Mouse (Mus musculus) thymus, postnatal 4 days (tissue): ENCODE data around the gene Tppp2.

Source experiments
- DNase-seq: peaks from one replicate; pipeline ENCODE4 v3.0.0; 2021

Tppp2 gene

DNA sequence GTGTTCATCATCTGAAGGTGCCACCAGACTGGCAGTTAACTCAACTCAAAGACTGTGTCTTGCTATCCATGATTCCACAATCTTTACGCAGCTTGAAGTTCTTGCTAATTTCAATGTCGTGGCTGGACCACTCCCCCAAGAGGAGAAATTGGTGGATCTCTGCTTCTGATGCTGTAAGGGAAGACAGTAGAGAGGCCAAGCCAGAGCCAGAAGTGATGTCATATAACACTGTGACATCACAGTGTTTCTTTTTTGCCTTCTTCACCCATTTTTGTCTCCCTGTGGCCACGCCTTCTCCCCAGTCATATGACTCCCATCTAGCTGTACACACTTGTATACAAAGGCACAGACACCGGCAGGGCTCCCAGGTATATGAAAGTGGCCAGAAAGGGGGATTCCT lies at the start of gene Tppp2:
TSS of gene Tppp2 (plus strand) at position 301 of the 400 bp plus-strand sequence.
- no peak for DNase-seq

DNA sequence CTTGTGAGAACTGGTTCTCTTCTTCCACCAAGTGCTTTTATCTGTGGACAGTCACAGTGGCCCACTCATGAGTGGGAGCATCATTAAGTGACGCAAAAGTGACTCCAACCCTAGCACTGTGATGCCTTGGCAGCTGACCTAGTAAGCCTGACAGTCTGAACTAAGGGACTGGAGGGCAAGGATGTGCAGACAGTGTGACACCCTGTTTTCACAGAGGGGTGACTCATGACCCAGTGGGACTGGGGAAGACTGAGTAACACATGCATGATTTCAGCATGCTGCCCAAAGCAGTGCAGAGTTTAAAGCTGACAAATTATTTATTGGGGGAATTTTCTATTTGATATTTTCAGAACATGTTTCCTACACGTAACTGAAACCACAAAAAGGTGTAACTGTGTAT lies 47.5 kb upstream of the Tppp2 start:
- DNase-seq: no peak

DNA sequence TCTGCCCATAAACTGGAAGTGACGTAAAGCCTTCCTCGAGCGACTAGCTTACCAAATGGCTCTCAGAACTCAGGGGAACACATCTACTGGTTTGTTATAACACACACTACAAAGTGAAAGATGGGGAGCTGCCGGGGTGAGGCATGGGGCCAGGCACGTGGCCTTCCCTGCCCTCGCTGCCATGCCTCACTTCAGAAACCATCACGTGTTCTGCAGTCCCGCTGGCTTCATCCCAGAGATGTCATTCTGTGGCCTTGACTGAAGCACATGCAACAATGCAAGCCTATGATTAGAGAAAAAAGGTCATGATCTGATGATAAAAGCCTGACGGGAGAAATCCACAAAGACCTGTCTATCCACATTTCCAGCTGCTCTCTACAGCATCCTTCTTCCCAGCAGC lies 46.5 kb upstream of the Tppp2 start:
- DNase-seq: no peak

DNA sequence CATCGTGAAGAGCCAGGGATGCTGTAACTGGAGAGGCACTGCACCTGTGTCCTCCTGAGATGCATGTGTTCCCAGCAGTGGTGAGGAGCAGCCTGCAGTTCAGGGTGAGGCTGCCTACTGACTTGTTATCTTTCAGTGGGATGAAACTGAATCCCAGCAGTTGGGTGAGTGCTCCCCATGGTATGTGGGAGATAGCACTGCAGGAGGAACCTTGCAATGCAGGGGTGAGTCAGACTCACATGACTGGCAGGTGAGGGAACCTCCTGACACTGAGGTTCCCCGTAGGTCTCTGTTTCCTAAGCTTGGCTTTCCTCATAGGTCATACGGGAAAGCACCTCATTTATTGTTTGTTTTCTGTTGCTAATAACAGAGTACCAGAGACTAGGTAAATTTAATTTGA lies 40.7 kb upstream of the Tppp2 start:
- no peak for DNase-seq

DNA sequence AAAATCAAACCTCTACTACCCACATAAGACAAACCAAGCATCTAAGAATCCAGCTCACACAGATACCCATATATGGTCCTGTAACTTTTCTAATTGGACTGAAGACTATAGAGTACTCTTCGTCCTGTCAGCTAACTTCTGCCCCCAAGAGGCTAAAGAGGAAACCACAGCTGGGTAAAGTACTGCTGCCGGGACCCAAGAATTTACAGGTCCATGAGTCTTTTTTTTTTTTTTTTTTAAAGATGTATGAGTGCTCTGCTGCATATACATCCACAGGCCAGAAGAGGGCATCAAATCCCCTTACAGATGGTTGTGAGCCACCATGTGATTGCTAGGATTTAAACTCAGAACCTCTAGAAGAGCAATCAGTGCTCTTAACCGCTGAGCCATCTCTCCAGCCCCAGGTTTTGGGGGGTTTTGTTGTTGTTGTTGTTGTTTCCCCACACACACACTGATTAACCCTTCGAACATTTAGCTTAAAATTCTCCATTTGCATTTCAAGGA lies 34.6 kb upstream of the Tppp2 start:
- DNase-seq: peak; percentile 85

DNA sequence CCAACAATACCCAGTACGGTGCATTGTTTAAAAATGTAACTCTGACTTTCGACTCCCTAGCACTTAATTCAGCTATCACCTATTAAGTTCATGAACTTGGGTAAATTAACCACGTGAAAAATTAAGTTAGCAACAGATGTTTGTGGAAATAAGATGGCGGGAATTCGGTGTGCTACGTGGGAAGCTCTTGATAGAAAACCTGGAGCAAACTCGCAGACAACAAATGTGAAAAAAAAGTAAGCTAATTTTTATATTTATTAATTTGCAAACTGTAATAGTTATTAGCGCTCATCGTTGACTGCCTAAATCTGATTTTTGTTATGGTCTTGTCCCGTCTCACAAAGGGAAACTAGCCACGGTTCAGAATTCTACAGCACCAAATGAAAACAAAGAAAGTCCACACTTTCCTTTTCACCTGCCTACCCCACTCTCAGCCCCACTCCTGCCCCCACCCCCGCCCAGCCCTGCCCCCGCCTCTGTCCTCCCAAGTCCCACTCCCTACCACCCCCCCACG lies 34.1 kb upstream of the Tppp2 start:
- DNase-seq: no peak

DNA sequence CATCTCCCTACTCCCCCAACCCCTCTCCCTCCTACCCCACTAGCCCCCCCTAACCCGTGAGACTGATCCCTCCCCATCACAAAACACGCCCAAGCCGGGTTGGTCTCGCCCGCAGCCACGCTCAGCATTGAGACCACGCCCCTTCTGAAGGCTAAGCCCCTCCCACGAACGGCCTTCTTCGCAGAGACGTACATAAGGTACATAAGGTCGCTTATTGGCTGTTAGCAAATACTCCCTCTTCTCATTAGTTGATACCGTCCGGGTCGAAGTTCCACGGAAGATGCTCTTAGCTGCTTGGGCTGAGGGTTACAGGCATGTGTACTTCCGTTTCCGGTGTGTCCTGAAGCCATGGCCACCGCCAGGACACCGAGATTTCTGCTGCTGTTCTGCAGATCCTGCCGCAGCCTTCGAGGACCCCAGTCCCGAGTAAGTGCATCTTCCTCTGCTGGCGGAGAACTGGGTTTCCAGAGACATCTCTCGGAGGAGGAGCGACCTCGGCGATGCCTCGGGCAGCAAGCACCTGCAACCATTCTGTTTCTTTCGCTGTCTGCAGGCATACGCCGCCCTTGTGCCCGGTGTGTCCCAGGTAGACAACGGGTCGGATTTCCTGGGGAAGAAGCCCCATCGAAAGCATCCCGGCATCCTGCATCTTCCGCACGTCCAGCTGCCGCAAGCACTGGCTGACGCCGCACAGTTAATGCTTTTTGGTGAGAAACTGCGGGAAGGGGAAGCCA lies 33.5 kb upstream of the Tppp2 start, which contains the start of gene Mettl17:
TSS of gene Mettl17 (plus strand) at position 245 of the 734 bp plus-strand sequence.
- peak; percentile 97 for DNase-seq

DNA sequence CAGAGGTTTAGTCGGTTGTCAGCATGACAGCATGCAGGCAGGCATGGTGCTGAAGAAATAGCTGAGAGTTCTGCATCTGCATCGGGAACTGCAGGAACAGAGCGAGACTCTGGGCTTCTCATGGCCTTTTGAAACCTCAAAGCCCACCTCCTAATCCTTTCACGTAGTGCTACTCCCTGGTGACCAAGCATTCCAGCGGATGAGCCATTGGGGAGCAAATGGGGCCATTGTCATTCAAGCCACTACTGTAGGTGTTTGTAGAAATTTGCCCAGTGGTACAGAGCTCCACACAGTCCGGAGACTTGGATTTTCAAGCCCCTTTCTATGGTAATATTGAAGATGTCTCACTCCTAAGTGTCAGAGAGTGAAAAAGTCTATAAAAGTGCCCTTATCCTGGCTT lies 32.2 kb upstream of the Tppp2 start:
- DNase-seq: no peak

DNA sequence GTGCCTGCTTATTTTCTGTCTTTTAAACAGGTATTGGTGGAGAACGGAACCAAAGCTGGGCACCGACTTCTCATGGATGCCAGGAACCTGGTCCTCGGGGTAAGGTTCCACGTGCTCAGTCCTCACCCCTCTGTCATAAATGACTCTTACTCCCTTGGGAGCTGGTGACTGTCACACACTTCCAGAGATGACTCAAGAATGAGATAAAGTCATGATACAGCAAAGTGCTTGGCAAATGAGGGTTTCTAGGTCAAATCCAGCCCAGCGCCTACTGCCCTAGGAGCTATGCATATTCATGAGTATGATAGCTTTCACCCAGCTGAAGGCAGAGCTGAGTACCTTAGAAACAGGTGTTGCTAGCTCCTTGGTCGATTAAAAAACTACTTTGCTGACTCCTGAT lies 28.4 kb upstream of the Tppp2 start:
- no peak for DNase-seq

DNA sequence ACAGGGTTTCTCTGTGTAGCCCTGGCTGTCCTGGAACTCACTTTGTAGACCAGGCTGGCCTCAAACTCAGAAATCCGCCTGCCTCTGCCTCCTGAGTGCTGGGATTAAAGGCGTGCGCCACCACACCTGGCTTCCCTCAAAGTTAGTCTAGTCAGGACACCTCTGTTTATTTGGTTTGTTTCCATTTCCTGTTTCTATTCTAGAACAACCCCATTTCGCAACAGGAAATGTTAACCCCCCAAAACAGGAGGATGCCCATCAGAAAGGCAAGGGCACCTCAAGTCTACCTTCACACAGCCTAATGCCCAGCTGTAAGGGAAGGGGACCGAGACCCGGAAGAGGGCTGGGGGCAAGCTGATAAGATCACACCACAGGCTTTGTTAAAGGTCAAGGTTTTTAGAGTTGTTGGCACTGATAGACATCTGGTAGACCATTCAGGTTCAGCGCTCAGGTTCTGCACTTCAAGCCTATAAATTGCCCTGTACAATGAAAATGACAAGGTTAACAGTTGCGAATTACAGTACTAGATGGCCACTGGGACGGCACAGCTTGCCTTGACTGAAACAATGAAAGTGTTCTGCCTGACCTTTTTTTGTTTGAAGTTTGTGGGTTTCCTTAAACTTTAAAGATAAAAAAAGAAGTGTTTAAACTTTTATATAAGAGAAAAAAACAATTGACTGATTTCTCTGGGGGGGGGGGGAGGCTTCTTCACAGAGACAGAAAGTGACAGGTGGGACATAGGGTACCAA lies 25.9 kb upstream of the Tppp2 start, which contains the start of gene Slc39a2:
TSS of gene Slc39a2 (plus strand) at position 699 of the 749 bp plus-strand sequence.
- no peak for DNase-seq

DNA sequence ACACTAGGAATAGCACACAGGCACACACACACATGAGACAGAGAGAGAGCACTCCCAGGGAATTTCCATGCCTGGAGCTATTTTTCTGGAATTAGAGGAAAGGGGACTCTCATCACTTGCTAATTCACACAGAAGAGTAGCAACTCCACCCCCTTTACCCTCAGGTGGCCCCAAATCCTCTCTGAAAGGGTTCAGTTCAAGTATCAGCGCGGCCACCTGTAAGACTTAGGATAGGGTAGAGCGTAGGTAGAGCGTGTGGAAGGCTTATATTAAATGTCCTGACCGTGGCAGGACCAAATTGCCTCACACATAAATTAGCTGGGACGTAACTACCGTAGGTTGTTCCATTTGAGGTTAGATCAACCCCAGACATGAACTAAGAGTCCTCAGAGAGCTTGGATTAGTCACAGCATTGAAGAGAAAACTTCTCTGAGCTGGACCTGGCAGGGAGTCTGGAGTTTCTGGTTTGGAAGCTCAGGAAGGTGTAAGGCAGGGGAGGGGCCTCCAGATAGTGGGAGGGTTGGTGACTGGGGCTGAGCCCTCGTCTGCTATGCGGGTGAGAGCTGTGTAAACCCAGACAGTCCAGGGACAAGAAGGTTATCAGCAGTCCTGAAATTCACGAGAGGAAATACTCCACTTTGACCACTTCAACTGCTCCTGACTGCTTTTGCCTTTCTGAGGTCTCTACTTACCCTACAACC lies 25.0 kb upstream of the Tppp2 start:
- DNase-seq: no peak

DNA sequence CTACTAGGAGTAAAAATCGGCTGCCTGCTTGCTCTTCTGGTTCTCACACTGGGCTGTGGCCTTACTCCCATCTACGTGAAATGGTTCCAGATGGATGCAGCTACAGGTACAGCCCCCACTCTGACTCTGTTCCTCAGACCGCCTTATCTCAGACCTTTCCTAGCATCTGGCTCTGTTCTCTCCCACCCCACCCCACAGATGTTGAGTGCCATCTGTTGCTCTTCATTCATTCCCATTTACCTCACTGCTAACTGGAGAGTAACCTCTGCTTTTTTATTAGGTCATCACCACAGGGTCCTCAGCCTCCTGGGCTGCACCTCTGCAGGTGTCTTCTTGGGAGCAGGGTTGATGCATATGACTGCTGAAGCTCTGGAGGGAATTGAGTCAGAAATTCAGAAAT lies 24.4 kb upstream of the Tppp2 start:
- no peak for DNase-seq

DNA sequence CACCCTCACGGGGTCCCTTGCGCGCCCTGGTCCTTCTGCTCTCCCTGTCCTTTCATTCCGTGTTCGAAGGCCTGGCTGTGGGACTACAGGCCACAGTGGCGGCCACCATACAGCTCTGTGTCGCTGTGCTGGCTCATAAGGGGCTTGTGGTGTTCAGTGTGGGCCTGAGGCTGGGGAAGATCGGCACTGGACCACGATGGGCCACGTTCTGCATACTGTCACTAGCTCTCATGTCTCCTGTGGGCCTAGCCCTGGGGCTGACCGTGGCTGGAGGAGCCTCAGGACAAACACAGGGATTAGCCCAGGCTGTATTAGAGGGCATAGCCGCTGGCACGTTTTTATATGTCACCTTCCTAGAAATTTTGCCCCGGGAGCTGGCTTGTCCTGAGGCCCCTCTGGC lies 23.2 kb upstream of the Tppp2 start:
- DNase-seq: no peak

DNA sequence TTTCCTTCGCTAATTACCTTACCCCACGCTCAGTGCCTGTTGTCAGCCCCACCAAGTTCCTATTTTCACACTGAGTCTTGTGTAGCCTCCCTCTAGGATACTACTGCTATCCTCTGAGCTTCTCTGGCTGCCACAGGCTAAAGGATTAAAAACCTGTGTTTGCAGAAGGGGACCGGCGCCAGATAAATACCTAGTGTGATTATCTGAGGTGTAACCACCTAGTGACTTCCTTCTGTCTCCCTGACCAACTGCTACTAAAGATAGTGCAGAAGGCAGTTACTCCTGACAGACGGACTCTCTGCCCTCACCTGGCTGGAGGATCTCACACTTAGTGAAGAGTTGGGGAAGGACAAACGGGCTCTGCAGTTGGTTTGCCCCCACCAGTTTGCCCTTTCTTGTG lies 22.2 kb upstream of the Tppp2 start:
- no peak for DNase-seq

DNA sequence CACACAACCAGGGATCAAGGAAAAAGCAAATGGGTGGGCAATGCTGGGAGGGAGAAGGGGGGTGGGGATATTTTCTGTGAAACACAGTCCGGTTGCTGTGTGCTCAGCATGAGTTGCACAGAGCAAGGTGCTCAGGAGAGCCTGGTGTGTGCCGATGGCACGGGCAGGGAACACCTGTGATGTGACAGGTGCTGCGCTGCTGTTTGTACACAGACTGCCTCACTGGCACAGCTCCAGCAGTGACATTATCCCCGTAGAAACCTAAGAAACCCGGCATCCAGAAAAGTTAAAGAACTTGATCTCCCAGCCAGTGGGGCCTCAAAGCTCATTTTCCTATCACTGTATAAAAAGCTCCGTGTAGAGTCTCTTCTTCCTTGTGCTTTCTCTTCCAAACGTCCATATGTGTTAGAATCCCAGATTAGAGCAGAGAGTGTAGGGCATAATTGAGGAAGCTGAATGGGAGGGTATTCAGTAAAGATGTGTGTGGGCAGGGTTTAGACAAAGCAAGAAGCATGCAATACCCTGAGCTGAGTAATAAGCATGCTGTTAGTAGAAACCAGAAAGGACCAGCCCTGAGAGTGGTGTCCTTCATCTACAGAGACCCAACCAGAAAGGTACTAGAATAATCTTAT lies 21.6 kb upstream of the Tppp2 start:
- DNase-seq: no peak

DNA sequence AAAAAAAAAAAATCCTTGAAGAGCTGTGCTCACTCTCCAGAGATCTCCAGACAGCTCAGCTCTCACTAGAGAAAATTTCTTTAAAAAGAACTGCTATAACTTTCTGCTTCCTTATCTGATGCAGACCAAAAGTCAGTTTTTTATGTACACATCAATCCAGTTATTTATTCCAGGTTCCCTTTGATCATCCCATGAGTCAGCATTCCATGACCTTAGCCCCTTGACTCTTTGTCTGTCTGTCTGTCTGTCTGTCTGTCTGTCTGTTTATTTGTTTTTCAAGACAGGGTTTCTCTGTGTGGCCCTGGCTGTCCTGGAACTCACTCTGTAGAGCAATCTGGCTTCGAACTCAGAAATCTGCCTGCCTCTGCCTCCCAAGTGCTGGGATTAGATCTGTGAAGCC lies 18.9 kb upstream of the Tppp2 start:
- DNase-seq: no peak

DNA sequence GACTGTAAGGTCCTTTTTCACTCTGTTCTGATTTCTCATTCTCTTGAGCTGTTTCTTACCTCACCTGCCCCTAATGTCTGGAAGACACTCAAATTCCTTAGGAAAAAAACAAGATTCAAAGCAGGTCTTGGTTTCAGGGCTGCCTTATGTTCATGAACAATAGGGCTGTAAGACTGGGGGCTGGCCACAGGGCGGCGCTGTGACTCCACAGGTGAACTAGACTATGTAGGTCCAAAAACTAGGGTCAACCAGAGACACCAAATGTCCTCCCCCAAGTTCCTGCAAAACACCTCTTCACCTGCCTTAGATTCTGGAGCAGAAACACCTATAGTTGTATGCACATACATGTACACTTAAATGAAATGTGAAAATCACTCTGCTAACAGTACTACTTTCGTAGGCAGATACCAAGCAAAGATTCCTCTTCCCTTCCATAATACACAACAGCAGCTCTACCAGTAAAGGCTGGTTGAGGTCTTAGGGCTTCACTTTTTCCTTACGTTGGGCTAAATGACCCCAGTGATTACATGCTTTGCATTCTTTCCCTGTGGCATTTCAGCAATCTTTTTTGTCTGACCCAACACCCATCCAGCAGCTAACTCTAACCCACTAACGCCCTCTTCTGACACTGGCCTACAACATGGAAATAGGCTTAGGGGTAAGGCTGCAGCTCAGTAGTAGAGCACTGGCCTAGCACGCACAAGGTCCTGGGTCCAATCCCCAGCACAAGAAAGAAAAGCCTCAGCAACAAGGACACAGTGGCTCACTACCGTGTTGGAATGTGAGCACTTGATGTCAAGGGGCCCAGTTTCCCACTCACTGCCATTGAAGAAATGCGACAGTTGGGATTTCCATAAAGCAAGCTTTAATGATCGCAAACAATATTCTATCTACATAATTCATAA lies 15.2 kb upstream of the Tppp2 start:
- peak; percentile 94 for DNase-seq

DNA sequence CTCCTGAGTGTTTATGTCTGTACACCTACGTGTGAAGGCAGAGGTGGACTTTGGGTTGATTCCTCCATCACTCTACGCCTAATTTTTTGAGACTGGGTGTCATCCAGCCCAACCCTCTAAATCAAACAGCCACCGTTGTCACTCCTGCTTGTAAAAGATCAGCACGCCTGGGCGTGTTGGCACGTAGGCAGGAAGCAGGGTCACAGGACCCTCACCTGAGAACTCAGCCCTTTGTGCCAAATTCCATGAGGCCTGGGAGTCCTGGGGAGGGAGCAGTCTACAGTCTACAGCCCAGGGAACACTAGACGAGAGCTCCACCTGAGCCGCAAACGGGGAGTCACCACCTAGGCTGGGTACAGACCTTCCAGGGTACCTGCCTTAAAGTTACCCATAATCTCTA lies 14.4 kb upstream of the Tppp2 start:
- DNase-seq: no peak

DNA sequence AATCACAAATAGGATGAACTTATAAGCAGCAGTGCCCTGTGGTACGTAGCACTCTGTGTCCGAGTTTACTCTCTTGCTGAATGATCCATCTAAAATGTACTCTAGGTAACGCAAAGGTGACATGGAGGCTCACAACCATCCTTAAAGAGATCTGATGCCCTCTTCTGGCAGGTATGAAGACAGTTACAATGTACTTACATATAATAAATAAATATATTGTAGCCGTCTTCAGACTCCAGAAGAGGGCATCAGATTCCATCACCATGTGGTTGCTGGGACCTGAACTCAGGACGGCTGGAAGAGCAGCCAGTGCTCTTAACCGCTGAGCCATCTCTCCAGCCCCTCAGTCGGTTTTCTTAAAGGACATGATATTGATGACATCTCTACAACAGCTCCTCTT lies 13.5 kb upstream of the Tppp2 start:
- DNase-seq: no peak

DNA sequence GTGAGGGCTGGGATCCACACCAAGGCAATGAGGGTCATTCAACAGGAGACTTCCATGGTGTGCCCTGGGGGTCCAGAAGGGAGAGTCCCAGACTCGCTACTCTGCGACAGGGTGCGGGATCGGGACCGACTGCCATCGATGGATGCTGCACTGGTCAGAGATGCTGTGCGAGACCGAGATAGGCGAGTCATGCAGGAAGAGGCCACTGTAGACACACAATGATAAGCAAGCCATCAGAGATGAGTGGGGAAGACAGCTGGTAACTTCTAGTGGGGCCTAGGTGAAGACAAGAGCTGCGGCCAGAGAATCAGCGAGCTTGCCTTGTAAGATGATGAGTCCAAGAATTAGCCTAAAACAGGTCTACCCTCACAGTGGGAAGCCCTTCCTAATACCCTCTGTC lies 12.1 kb upstream of the Tppp2 start:
- no peak for DNase-seq

DNA sequence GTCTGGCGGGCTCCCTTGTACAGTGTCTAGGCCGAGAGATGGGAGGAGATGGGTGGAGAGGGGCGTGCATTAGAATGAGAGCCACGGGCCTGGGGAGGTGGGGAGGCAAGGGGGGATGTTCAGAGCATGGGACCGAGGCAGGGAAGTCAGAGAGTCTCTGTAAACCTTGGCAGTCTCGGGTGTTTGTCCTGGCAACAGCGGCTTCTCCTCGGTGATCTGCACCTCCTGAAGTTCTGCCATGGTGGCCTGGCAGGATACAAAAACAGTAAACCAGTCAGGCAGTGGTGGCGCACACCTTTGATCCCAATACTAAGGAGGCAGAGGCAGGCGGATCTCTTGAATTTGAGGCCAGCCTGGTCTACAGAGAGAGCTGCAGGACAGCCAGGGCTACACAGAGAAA lies 6.9 kb upstream of the Tppp2 start:
- DNase-seq: no peak
